Mouse (Mus musculus) olfactory bulb, adult 2 months (tissue): Measurements from ENCODE around the gene Slc35d1. TPM values are rescaled to one million over a fixed set of nuclear protein-coding genes. Genes with fewer than 3 reads are reported as not detected.
A peak's percentile ranks its signal among the peaks of the same experiment; 100 is the strongest.
"Not testable (repeated sequence)": the region's sequence is repeated elsewhere in the genome, so short reads cannot be mapped to it uniquely, and the experiment has no call there.

ENCODE experiments used
- H3K27ac ChIP-seq: fragments of 200-500 bp; 2 replicates; pipeline ENCODE4 v1.5.1; 2012; ENCODE audit warnings: low read depth, low read length; ENCODE audit not compliant: insufficient read depth
- H3K4me1 ChIP-seq: fragments of 200-500 bp; 2 replicates; pipeline ENCODE4 v1.6.1; 2012; ENCODE audit warnings: low read length; ENCODE audit not compliant: control insufficient read depth, insufficient read depth
- H3K4me3 ChIP-seq: fragments of 200-500 bp; 2 replicates; pipeline ENCODE4 v1.5.1; 2012; ENCODE audit warnings: mild to moderate bottlenecking, low read depth, low read length, moderate library complexity; ENCODE audit not compliant: insufficient read depth
- CTCF ChIP-seq: fragments of 200-500 bp; IDR thresholded peaks from 2 replicates; pipeline ENCODE4 v1.5.1; 2012; ENCODE audit warnings: low read depth, mild to moderate bottlenecking, low read length, moderate library complexity; ENCODE audit not compliant: insufficient read depth
- POLR2A ChIP-seq: fragments of 200-500 bp; IDR thresholded peaks from 2 replicates; pipeline ENCODE4 v1.6.1; 2012; ENCODE audit warnings: mild to moderate bottlenecking, low read depth, low read length, moderate library complexity; ENCODE audit not compliant: insufficient read depth
- WGBS: fragments of 180-500 bp; shearing (Covaris S2); methylation state at CpG from one replicate; pipeline ENCODE4 v1.1.7; 2018; 5-methylcytosine and 5-hydroxymethylcytosine counted together
- polyA plus RNA-seq: library from polyadenylated mRNA; stranded (reverse); fragments of >200 nt; gene quantifications from 2 replicates; pipeline ENCODE4 v1.2.4, GENCODE M21; 2012; ENCODE audit warnings: low replicate concordance; ENCODE audit not compliant: missing spikeins, insufficient read depth, insufficient read length

Gene Slc35d1
- polyA plus RNA-seq, 1 experiment, result not detected

DNA sequence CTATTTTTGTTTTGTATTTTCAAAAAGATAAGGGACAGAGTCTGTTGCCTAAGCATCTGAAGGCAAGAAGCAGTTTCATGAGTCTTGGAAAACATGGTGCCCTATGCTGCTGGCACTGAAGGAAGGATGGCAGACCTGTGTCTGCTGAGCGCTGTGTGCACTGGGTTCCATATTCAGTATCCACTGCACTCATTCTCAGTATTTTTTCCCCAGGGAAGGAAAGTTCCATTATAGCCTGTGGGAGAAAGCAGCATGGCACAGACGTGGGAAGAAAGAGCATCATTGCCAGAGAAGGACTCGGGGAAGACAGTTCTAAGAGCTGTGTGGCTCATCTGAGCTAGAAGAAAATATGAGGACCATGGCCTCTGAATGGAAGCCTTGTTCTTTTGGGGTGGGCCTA is 43.7 kb downstream of the Slc35d1 start:
- H3K27ac ChIP-seq, result no peak overlapping the region
- WGBS, result 74% methylated on average over 3 of the region's 3 CpGs
- peaks cover 10% of the 10 kb centered on the region for H3K4me1 ChIP-seq
- H3K4me3 ChIP-seq, result no peak overlapping the region
- TF ChIP-seq CTCF (no peak), POLR2A (no peak)

DNA sequence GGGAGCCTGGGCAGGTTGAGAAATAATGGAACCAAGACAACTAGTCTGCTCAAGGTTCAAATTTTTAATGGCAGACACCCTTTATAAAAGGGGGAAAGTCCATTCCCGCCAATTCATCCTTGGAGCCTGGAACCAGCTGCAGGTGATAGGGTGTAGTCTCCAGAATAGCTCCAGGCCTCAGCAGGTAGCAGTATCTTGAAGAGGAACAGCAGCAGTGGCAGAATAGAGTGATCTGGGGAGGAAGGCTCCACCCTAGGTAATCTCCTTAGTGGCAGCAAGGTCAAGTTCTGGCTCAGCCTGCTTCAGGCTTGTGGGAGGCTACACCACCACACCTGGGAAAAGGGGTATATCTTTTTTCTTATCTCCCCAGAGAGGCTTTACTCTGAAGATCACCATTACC is 48.8 kb downstream of the Slc35d1 start:
- not testable (repeated sequence) for H3K4me3 ChIP-seq, H3K4me1 ChIP-seq, H3K27ac ChIP-seq
- 92% methylated on average over 1 of the region's 1 CpGs for WGBS

DNA sequence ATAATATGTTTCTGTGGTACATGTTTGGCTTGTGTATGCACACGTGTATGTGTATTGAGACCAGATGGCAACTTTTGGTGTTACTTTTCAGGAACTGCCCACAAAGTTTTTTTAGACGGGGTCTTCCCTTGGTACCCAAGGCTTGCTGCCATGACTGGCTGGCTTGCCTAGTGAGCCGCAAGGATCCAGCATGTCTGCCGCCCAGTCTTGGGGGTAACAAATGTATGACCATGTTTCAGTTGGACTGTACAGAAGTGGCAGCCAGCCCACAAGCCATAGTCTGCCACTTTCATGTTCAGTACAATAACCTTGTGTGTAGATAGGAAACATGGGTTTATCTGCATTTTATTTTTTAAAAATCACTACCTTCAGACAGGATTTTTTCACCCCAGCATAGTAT is 56.2 kb downstream of the Slc35d1 start:
- no peak overlapping the region for H3K4me3 ChIP-seq
- TF ChIP-seq POLR2A, result no peak
- no peak for TF ChIP-seq CTCF
- WGBS, result 93% methylated on average over 4 of the region's 4 CpGs
- H3K4me1 ChIP-seq, result no peaks in the 10 kb centered on the region
- no peak overlapping the region for H3K27ac ChIP-seq

DNA sequence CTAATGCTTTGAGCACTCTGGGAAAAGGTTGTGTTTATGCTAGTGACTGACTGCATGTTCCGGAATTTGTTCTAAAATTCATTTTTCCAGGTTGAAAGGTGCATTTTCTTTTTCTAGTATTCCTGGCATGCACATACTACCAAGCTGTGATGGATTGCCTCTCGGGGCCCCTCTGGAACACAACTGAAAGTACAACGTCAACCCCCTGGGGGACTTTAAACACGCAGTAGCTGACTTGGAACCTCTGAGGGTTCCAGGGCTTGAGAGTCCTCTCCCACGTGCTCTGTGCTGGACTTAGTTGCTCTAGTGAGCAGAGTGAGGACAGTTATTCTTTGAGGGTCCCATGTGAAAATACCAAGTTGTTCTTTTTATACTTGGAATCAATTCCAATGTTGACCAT is 63.0 kb downstream of the Slc35d1 start:
- Histone ChIP-seq H3K4me1 (peaks cover 2% of the 10 kb centered on the region; the same call in 1 of the 2 replicates), H3K4me3 (no peak overlapping the region), H3K27ac (no peak overlapping the region)
- no peak for TF ChIP-seq CTCF
- no peak for TF ChIP-seq POLR2A
- WGBS, result 83% methylated on average over 5 of the region's 5 CpGs

DNA sequence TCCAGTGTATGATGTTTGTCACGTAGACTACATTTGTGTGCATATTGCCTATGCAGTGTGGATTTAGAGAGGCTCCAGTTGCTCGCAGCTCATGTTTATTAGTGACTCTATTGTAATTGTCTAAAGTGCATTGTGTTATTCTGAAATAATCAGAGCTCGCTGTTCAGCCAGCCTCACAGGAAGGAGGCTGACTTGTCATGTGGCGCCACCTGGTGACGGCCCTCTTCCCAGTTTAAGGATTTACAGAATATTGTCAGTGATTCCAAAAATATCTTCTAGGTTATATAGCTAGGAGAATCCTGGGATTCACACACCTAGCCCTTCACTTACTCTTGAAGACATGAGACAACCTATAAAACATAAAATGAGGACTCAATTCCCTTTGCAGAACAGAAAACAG is 68.6 kb downstream of the Slc35d1 start:
- TF ChIP-seq CTCF (peak; percentile 64), POLR2A (no peak)
- no peaks in the 10 kb centered on the region for H3K4me1 ChIP-seq
- no peak overlapping the region for H3K27ac ChIP-seq
- H3K4me3 ChIP-seq, result no peak overlapping the region
- 20% methylated on average over 5 of the region's 5 CpGs for WGBS

DNA sequence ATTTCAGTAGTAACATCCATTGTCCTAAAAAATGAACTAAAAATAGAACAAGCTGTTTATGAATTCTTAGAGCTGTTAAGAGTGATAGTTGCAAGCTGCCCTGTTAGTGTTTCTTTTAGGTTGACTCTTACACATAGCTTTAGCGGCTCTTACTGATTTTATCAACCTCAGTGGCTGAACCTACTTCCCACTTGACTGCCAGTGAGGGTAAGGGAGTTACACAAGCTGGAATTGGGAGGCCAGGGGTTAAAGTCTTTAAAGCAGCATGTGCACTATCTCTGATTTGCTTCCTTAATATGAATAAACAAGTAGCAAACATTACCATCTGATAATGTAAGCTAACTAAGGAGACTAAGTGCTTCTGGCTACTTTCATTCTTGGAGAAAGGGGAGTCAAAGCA is 78.0 kb downstream of the Slc35d1 start:
- no peak overlapping the region for H3K27ac ChIP-seq
- TF ChIP-seq POLR2A (no peak), CTCF (no peak)
- WGBS, result 71% methylated on average over 1 of the region's 1 CpGs
- no peaks in the 10 kb centered on the region for H3K4me1 ChIP-seq
- H3K4me3 ChIP-seq, result no peak overlapping the region

DNA sequence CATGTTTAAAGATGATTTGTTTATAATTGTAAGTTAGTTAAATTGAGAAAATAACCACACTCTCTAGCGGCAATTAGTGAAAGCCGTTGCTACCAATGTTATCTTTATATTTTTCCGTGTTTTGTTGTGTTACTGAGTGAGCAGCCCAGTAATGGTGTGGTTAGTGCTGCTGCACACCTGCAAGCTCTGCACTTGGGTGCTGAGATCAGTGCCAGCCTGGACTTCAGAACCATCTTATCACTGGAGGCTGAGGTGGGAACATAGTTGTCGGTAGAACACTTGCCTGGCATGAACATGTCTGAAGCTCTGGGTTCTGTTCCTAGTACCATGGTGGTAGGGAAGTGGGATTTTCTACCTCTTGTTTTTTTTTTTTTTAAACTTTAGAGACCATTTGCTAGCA is 88.4 kb downstream of the Slc35d1 start:
- Histone ChIP-seq H3K4me3 (no peak overlapping the region), H3K27ac (no peak overlapping the region), H3K4me1 (no peaks in the 10 kb centered on the region)
- WGBS, result 64% methylated on average over 4 of the region's 4 CpGs
- TF ChIP-seq POLR2A, result no peak
- no peak for TF ChIP-seq CTCF

DNA sequence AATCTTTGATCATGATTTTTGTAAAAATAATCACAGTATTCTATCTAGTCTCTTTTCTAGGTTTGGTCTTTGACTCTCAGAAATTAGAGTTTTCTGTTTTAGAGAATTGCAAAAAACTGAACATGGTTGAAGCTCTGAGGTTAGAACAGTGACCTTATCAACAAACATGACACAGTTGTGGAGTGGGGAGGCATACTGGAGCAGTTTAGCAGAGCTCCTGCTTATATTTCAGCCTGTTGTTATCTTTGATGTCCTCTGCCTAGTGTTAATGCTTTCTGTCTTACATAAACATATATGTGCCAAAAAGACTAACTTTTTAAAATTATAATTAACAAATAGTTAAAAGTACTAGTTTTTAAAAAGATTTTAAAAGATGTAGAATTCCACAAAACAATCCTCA is 91.4 kb downstream of the Slc35d1 start:
- no peak for TF ChIP-seq CTCF
- no peak for TF ChIP-seq POLR2A
- Histone ChIP-seq H3K27ac (no peak overlapping the region), H3K4me3 (no peak overlapping the region), H3K4me1 (no peaks in the 10 kb centered on the region)

DNA sequence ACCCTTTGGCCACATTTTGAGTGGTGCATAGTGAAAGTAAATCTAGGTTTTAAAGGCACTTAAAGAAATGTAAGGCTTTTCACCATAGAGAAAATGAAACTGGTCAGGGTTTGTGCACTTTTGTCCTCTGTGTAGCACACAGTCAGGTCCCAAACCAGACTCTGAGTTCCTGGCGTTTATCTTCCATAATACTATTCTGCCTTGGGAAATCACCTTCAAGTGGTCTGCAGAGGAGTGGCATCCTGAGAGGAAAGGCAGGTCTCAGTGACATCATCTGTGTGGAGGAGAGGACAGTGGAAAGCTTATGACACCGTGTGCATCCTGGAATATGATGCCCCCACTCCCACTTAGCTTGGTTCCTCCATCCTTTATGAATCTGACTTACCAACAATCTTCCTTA is 91.9 kb downstream of the Slc35d1 start:
- Histone ChIP-seq H3K27ac (no peak overlapping the region), H3K4me3 (no peak overlapping the region), H3K4me1 (no peaks in the 10 kb centered on the region)
- WGBS, result 56% methylated on average over 2 of the region's 2 CpGs
- TF ChIP-seq POLR2A, result no peak
- TF ChIP-seq CTCF, result no peak

DNA sequence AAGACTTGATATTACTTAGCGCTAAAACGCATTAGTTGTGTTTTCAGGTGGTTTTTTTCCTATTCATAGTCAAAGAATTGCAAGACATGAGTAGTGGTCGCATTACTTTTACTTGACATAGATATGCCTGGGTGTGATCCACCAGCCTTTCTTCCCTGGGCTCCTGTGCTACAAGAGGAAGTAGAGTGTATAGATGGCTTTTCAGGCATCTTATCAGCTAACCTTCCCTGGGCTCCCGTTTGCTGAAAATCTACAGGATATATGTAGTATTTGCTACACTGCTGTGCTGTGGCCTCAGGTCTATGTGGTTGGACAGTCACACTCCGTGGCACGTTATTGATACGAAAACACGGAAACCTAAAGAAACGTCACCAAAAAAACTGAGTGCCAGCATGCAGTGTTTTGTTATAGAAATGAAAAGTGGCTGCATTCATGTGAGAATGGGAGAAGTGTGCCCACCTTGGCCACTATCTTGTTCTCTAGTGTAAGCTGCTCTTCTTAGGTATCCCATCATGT is 94.0 kb downstream of the Slc35d1 start:
- no peak overlapping the region for H3K27ac ChIP-seq
- TF ChIP-seq POLR2A (no peak), CTCF (no peak)
- no peaks in the 10 kb centered on the region for H3K4me1 ChIP-seq
- no peak overlapping the region for H3K4me3 ChIP-seq
- 78% methylated on average over 9 of the region's 9 CpGs for WGBS

Other genes starting within 250 kb of the Slc35d1 start
- not detected in 2 replicates for gene Tctex1d1, start 236.6 kb downstream of the Slc35d1 start, polyA plus RNA-seq
- gene Insl5, start 188.3 kb downstream of the Slc35d1 start, polyA plus RNA-seq, result not detected in 2 replicates
- not detected in 2 replicates for gene Mier1, start 100.8 kb downstream of the Slc35d1 start, polyA plus RNA-seq
- gene Wdr78, start 100.6 kb downstream of the Slc35d1 start, polyA plus RNA-seq, result not detected in 2 replicates
- gene 4921539E11Rik, start 75.7 kb upstream of the Slc35d1 start, polyA plus RNA-seq, result not detected in 2 replicates
- gene Oma1, start 98.6 kb upstream of the Slc35d1 start, polyA plus RNA-seq, result not detected in 2 replicates